Mouse (Mus musculus): ENCODE results near the gene Slc19a3.

GRCm38 (mm10) chr1:82992093-82992492 lies 46.2 kb downstream of the Slc19a3 start:
- no peak for TF ChIP-seq MAX (IDR thresholded peaks at IDR 0.05; ENCODE audit: low read length)
- TF ChIP-seq USF1 (IDR thresholded peaks at IDR 0.05; ENCODE audit: low read depth, low read length), result no peak
- TF ChIP-seq JUND (IDR thresholded peaks at IDR 0.05; ENCODE audit: low read depth, low read length), result no peak
- no peak for TF ChIP-seq NRF1 (IDR thresholded peaks at IDR 0.05; ENCODE audit: insufficient read depth, low read depth, low read length, poor library complexity, severe bottlenecking)

All from MEL (cell line).